Mouse (Mus musculus) adrenal gland, adult (tissue): ENCODE measurements at regions not wholly inside any gene's neighbourhood (a gene's known extent, or its start where the extent isn't known, plus 50 kb on each side); places are given as distances from the start of the nearest gene placed in this dataset.
A peak's percentile ranks its signal among the peaks of the same experiment; 100 is the strongest.

ENCODE experiments used
- DNase-seq, 2 experiments: peaks; one replicate each; pipeline ENCODE4 v3.0.0; 2022 to 2023; ENCODE audit warnings: low spot score in 1 of 2; ENCODE audit not compliant: inconsistent age in 2 of 2

DNA sequence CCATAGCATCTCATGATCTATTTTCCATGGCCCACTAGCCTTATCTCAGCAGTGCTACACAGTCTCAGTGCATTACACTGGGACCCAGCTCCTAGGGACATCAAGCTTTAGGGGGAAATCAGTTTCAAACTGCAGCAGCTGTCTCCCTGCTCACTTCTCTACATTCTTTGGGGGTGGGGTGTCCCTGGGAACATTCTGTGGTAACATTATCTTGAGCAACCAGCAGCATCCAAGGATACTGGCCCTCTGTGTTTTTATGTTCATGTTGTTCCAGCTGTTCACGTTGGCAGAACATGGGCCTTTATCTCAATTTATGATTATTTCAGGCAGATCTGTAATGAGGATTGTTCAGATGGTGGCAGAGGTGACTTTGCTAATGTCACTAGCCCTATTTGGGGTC lies 308.2 kb downstream of the Glrx3 start:
- peak; percentile 9 to 36 for DNase-seq

DNA sequence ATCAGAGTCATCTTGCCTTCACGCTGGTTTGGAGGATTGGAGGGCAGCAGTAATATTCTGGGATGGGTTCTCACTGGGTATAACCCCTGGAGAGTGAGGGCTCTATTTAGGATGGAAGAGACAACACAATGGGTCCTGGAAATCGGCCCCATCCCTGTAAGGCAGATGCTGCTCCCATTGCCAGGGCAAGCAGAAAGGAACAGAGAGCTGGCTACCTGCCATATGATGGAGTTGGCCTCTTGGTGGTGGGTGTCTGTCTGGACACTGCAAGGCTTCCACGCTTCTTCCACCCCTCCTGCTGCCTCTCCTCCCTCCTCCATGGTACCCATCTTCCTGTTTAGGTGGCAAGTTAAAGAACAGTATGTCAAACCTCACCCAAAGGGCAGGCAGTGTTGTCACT lies 308.6 kb downstream of the Glrx3 start:
- DNase-seq = no peak

DNA sequence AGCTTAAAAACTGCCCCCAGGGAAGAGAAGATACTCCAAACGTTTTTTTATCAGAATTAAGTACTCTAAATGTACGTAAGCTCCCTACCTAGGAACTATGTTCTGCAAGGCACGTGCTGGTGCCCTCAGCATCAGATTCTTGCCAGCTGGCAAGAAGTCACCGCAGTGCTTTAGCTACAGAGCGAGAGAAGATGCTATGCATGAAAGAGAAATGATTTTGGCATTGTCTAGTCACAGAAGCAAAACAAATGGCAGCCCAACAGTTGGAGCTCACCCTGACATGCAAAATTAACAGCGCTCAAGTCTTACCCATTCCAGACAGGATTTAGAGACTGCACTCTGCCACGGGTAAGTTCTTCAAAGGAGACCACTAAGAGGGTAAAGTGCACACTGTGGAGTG lies 311.5 kb downstream of the Glrx3 start:
- DNase-seq = no peak

DNA sequence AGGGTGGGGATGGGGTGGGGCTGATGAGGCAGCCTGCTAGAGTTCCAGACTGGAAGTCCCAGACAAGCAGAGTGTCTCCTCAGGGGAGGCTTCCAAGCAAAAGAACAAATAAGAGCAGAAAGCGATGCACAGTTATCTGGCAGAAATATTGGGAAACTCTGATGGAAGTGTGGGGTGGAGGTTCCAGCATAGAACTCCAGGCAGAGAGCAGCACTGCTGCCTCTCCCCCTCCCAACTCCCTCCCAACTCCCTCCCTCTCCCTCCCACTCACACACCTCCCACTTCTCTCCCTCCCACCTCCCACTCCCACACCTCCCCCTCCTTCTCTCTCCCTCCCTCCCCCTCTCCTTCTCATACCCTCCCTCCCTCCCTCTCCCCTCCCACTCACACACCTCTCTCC lies 313.3 kb downstream of the Glrx3 start:
- DNase-seq = no peak

DNA sequence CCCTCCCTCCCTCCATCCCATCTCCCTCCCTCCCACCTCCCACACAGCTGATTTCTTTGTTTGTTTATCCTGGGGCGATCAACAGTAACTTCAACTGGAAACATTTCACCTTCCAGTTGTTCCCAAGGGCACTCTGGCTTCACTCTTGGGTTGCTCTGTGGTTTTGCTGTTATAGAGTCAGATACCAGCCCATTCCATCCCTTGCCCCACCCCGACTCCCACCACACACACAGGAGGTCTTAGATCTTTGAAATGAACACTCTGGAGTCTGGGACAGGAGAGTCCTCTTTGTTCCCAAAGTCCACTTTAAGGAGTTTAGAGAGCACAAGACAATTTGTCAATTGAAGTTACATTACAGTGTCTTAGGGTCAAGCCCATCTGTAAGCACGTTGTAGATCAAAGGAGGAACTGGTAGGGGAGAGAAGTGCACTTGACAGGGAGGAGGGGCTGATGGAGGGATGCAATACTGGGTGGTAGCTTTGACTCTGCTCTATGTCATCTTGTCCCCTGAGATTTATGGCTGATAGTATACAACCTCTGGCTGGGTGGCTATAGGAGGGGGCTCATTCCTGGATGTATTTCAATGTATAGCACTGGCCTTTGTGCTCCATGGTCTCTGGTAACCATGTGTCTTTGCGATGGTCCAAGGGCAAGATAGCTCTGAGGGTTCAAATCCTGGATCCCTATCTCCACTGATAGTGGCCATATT lies 313.9 kb downstream of the Glrx3 start:
- no peak for DNase-seq

DNA sequence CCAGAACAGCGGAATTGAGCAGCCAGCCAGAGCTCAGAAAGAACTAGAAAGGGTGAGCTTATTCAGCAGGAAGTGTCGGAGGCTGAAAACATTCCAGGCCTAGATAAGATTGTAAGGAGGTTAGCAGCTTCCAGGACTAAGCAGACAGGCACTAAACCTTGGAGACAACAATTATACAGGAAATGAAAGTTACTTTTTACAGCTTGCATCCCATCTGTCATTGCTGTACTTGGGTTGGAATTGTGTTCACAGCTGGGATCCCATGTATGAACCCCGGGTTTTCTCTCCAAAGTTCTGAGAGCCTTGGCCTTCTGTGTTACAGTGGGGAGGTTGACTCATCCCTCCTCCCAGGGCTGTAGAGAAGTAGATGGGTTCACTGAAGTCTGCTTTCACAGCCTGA lies 328.5 kb downstream of the Glrx3 start:
- DNase-seq = no peak

DNA sequence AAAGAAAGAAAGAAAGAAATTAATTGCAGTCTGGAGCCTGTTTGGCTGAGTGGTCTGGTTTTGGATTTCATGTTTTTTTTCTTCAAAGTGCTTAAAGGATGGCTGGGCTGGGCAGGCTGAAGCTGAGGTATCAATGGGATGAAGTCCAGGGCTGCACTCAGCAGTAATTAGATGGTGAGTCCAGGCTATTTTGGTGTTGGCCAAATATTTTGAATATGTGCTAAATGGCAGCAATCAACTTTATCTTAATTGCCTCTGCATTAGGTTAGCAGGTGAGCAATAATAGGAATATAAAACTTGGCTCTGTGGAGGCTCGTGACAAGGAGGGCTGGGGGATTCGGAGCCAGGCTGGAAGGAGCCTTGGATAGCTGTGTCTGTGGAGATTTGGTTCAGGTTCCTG lies 329.3 kb downstream of the Glrx3 start:
- DNase-seq = no peak

DNA sequence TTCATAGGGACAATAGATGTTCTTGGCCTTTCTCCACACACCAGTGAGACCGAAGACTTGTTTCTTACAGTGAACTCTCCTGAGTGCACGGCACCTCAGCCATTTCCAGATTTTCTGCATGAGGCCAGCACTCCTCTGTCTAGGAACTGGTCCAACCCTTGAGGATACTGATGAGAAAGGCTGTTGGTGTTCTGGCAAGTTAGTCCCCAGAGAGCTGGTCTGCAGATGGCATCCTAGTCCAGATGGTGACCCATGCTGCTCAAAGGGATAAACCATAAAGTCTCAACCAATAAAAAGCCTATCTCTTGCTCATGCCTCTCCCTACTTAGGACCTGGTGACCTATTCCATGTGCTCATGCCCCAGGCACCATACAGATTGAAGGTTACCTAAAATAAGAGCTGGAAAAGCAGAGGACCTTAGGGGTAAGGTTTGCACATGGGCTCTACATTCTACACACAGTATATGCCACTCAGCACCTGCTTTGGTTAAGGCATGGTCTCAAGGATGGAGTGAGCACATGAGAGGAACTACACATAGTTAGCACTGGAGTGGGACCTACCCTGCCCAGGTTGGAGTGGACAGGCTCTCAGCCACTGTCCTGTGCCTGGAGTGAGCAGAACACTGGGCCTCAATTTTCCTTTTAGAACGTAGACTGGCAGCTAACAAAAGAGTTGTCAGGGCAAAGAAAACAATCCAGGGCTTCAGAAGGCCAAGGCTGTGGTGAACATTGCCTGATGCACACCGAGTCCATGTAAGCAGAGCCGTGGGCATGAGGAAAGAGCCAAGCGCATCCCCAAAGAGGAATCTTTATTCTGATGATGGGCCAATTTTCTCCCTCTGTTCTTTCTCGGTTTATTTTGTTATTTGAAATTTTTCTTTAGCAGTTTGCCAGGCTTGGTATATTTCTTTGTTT lies 335.9 kb downstream of the Glrx3 start:
- no peak for DNase-seq

DNA sequence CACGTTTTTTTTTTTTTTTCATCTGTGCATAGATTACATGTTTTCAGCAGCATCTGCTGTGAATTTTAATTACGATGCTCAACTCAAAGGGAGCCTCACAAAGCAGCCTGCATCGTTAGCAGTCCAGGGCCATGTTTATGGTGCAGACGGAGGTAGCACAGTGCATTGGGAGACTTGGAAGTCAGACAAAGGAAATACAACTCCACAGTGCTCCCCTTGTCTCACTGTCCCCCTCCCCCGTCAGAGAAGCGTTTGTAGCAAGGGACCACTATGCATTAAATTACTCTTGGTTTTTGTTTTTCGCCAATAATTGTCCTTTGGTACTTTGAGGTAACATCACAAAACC lies 336.5 kb downstream of the Glrx3 start:
- no peak for DNase-seq

DNA sequence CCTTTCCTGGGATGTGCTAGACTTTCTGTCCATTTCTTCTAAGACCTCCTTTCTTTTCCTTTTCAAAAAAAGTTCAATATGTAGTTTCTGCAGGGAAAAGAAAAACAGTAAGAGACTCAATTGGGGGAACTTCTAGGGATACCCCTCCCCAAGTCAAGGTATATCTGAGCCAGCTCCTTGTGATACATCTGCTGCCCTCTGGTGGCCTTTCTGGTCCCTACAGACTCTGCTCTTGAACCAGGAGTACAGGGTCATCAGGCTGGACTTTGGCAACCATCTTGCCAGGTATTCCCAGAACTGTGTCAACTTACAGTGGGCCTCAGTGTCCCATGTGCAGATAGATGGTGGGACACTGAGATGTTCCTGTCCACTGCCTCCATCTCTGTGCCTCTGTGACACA lies 346.5 kb downstream of the Glrx3 start:
- peak; percentile 12 to 64 for DNase-seq

DNA sequence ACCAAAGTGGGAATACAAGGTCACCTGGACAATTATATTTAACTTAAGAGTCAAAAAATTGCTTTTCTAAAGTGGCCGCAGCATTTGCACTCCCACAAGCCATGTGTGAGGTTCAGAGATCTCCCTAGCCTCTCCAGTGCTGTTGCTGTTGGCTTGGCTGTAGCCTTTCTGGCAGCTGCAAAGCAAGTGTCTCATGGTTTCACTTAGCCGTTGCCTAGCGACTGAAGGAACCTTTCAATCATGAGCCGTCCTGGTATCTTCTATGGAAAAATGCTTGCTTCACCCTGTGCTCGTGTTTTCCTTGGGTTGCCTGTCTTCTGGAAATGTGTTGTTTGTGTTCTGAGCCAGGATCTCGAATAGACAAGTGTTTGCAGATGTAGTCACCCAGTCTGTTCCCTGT lies 367.9 kb downstream of the Glrx3 start:
- DNase-seq = peak; percentile 14 to 37

DNA sequence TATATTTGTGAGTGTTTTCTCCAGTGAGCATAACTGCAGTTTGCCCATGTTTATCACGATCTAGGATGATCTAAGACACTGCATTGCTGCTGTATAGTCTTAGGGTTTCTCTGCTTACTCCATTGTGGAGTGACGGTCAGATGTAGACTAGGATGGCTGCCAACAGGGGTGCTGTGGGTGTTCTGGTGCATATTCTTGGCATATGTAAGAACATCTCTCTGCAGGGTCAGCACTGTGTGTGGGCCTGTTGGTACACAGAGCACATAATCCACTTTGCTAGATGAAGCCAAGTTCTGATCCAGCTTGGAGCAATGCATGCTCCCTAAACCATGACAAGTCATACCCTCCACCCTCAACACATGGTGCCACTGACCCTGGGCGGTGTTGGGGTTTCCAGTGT lies 375.4 kb downstream of the Glrx3 start:
- DNase-seq = no peak

DNA sequence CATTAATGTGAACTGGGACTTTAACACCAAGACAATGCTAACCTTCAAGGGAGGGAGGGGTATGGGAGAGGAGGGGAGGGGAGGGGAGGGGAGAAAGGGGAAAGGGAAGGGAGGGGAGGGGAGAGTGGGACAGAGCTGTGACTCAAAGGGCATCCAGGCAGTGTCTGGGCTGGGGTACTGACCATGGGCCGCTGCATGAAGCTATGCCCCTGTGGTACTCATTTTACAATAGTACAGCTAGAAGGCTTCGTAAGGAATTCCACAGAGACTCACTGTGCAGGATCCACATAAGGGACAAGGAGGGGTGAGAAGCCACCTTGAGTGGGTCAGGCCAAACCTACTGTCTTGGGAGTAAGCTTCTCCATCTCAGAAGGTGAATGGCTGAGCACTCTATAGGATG lies 403.1 kb downstream of the Glrx3 start:
- no peak for DNase-seq

DNA sequence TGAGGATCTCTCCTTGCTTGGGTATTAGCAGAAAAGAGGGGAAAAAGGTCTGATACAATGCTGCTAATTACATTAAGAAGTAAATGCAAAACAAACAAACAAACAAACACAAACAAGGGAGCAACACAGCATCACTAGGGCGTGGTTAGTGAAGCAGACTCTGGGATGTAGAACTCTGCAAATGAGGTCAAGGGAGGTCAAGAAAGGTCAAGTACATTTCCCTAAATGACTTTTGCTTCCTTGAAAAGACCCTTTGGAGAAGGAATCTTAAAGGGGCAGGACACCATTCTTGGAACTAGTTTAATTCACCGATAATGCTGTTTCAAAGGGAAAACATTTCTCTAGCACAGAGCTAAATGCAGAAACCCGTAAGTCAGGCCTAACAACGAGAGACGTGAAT lies 403.6 kb downstream of the Glrx3 start:
- DNase-seq = no peak

DNA sequence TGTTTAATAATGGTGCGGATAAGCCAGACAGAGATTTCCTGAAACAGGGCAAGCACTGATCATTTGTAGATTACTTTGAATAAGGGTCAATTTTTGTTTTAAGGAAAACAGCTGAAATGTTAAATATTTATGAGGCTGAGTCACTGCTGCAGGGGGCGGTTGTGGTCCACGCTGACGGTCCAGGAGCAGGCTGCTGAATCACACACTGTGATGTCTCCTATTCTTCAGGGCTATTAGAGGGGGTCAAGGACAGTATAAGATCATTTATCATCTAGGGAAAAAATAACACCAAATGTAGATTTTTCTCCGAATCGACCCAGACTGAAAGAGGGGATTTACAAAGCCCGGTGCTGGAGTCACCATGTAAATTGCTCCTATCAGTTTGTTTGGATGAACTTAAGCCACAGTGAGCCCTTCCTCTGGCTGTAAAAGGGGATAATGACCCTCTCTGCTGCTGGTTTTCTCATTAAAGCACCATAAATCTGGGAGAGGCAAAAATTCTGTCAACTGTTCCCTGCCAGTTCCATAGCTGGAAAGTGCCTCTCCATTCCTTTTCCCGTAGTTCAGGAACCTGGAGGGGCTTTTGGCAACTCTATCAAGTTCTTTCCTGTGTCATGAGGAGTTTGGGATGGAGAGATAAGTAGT lies 404.2 kb downstream of the Glrx3 start:
- DNase-seq = peak; percentile 70 to 74

DNA sequence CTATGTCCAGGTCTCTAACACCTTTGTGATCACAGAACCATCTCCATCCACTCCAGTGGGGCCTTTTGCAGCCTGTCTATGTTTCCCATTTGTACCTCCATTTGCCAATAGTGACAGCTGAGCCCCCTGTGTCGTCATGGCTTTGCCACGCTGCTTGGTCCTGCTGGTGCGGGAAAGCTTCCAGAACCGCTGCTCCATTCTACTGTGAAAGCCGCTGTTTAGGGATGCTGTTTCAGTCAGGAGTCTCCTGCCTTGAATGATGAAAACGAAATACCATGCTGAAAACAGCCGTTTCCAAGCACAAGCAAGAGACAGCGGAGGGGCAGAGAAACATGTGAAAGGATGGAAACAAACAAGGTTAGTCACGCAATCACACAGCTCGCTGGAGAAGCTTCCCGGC lies 410.4 kb downstream of the Glrx3 start:
- no peak for DNase-seq

DNA sequence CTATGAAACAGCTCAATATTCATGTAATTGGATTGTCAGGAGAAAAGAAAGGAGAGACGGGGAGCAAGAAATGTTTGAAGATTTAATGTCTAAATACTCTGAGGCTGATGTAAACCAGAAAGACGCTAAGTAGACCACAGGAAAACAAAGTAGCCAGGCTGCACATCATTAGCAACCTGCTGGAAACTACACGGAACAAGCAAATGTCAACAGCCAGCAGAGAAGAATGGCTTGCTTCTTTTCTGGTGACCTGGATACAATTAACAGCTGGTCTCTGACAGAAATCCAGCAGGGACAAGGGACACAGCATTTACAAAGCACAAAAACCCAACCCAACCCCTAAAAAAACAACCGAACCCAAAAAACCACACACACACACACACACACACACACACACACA lies 413.6 kb downstream of the Glrx3 start:
- no peak for DNase-seq

DNA sequence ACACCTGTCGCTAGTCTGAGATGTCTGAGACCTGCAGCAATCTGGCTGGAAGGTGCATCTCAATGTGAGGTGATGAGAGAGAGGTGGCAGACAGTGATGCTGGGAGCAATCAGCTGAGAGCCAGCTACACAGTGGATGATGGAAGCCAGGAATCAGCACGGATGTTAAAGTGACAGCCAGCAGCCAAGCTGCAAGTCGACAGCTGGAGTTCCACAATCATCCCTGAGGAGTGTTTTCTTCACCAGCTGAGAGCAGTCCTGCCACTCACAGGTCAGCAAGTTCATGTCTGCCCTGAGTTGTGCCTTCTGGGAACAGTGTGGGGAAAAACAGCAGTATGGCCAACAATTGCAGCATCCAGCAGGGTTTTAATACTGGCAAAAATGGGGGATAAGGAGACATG lies 422.3 kb downstream of the Glrx3 start:
- DNase-seq = no peak

DNA sequence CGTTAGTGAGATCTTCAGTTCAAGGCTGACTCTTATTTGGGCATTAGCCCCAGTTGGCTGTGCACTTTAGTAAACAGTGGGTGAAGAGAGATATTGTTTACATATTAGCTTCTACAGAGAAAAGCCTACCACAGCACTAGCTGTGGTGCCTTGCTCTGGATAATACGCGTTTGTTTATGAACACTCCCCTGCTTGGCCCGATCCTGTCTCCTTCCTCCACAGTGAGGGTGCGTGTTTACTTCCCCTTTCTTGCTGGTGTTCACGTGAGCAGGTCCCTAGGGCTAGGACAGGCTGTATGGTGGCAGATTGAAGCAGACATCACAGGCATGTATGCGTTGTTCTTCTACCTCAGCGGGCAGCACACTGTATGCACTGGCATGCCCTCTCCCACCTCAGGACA lies 423.1 kb downstream of the Glrx3 start:
- no peak for DNase-seq

DNA sequence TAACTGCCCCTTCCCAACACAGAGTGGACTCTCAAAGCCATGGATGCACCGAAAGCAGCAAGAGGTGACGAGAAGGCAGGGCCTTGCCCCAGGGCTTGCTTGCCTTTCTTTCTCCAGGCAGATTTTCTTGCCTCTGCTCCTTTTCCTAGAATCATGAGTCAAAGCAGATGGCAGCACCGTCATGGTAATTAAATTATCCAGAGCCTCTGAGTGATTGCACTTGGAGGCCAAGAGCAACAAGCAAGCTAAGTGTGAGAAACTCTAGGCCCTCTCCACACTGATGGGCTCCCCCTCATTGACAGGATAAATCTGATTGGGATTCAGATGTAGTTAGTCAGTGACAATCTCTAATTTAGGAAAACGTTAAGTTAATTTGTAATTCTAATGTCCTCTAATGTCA lies 427.5 kb downstream of the Glrx3 start:
- peak in 1 of 2 experiments; percentile 27 for DNase-seq

DNA sequence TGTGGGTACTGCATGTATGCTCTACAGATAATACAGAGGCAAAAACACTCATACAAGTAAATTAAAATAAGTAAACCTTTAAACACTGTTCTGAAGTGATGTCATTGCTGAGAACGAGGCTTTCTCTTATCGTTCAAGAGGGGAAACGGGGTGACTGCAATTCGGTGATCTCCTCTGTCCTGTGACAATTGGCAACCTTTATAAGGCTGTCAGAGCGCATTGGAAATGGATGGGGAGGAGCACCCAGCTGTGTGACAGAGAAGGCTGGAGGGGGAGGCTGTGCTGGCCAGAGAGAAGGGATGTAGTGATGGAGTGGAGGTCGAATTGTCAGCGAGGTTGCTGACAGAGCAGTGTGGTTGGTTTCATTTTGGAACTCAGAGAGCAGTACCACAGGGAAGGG lies 428.0 kb downstream of the Glrx3 start:
- no peak for DNase-seq

DNA sequence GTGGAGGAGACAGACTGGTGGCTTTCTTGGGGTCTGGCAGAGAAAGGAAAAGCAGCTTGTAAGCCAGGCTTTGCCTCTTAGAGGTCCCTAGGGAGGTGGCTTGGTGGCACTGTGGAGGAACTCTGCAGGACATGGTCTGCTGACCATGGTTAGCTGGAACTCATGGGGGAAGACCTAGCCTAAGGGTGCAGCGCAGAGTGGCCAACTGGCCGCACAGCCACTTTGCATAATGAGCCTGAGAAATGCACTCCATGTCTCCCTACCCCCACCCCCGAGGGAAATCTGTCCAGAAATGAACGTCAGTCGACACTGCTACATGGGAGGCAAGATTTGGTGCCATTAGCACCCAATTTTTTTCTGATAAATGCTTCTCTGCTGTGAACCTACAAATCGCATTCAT lies 429.5 kb downstream of the Glrx3 start:
- no peak for DNase-seq
